Mouse (Mus musculus) layer of hippocampus, adult 2 months (tissue): ENCODE measurements at regions not wholly inside any gene's neighbourhood (a gene's known extent, or its start where the extent isn't known, plus 50 kb on each side); places are given as distances from the start of the nearest gene placed in this dataset.

ENCODE experiments used
- DNase-seq, 2 experiments: peaks; one replicate each; pipeline ENCODE4 v3.0.0; 2022; ENCODE audit warnings: low spot score in 2 of 2
- H3K27ac ChIP-seq: fragments of 200-600 bp; 2 replicates; pipeline ENCODE4 v1.8.1; 2022
- H3K4me3 ChIP-seq: fragments of 200-600 bp; 2 replicates; pipeline ENCODE4 v1.8.1; 2022; ENCODE audit warnings: mild to moderate bottlenecking
- CTCF ChIP-seq: fragments of 200-600 bp; conservative IDR thresholded peaks from 2 replicates; pipeline ENCODE4 v1.8.1; 2022; ENCODE audit warnings: antibody characterized with exemption, mild to moderate bottlenecking, moderate library complexity

DNA sequence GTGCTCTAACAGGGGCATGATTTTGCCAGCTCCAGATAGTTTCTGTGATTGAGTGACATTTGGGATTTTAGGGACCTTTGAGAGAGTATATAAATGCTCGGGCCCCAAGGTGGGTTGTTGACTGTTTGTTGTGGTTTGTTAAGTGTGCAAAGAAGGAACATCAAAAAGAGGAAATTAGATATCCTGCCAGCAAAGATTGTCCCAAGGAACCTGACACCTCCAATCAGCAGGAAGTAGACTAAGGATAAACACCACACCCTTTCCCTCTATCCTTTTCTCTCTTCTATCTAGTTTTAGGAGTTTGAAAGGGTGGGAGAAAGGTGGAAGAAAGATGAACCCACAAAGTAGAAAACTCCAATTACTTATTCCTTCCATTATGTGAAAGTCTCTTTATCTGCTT is 103.9 kb upstream of the P2ry1 start:
- Histone ChIP-seq H3K4me3 (no peak overlapping the region), H3K27ac (no peak overlapping the region)
- no peak for TF ChIP-seq CTCF
- DNase-seq: no peak

DNA sequence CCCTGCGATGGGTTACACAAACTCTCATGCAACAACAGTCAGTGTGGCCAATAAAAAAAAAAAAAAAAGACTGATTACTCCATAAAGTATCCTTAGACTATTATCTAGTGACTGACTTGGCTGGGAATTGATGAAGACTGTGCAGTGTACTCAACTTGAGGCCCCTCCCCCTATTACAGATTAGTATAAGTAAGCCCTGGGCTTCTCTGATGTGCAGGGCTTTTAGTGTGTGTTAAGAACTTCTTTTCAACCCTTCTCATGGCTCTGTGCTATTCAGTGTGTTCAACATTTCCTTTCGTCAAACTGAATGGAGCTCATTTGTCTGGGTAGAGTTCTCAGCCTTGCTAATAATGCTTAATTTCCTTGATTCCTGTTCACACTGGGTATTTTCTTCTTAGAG is 101.0 kb upstream of the P2ry1 start:
- H3K27ac ChIP-seq: no peak overlapping the region
- DNase-seq: no peak
- TF ChIP-seq CTCF: no peak
- no peak overlapping the region for H3K4me3 ChIP-seq

DNA sequence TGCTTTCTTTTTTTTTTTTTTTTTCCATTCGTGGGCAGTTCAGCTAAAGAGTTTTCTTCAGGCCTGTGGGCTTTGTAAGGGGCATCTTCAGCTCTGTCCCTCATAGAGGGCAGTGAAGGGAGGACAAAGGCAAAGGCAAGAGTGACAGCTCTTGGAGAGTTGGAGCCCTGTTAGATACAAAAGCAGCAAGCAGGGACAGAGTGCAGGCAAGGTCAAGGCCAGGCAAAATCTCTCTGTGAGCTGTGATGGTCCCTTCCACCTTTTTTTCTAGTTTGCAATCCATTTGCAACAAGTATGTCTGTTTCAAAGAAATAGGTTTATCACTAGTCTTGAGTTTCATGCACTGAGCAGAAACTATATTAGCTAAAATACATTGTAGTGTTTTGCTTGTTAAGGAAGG is 86.2 kb upstream of the P2ry1 start:
- TF ChIP-seq CTCF: no peak
- H3K4me3 ChIP-seq: no peak overlapping the region
- DNase-seq: no peak
- H3K27ac ChIP-seq: no peak overlapping the region

DNA sequence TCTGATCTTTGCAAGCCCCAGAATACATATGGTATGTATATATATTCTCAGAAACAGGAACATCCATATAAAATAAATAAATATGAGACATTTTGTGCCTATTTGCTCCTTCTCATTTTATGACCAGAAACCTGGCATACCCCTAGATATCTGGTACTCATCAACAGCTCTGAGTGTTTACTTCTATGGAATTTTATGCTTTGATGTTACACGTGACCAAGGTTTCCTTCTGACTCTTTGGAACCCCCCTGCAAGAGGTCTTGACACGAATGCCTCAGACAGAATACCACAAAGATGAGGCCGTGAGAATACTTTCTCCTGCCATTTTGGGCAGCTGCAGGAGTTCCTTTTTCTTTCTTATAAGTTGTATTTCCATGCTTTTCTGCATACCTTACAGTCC is 85.3 kb upstream of the P2ry1 start:
- Histone ChIP-seq H3K4me3 (no peak overlapping the region), H3K27ac (no peak overlapping the region)
- no peak for DNase-seq
- no peak for TF ChIP-seq CTCF

DNA sequence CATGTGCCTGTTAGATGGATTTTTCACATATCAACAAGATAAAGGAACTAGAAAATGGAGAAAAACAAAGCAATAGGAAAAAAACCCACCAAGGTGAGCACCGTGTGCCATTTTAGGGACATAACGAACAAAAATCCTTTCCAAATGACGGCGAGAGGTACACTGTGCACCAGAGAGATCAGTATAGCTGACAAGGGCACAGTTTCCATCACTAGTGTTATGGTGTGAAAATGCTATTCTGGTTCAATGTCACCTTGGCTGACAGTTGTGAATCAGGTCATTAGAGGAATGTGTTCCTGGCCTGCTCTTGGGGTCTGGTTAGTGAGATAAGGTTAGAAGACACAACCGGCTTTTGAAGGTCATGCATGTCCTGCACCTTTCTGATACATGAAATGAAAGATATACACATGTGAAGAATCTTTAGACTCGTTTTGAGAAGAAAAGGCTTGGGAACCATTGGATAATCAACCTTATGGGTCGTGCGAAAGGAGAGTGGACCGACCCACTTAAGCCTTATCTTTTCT is 76.5 kb upstream of the P2ry1 start:
- H3K27ac ChIP-seq: no peak overlapping the region
- no peak for TF ChIP-seq CTCF
- no peak for DNase-seq
- no peak overlapping the region for H3K4me3 ChIP-seq

DNA sequence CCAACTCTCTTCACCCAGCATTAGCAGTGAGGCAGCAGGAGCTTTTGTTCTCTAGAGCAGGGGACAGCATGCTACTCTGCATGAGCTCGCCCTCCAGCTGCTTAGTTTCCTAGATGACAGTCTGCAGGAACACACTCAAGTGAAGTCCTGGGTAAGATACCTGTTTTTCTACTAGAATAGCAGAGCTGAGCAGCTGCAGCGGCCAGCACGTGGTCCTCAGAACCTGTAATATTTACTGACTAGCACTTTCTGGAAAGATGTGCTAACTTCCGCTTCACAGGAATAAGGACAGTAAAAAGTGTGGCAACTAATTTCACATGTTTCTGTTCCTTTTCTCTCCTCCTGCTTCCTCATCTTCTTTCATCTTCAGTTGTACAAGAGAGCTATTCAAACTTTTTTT is 73.7 kb upstream of the P2ry1 start:
- DNase-seq: no peak
- no peak for TF ChIP-seq CTCF
- no peak overlapping the region for H3K27ac ChIP-seq
- H3K4me3 ChIP-seq: no peak overlapping the region

DNA sequence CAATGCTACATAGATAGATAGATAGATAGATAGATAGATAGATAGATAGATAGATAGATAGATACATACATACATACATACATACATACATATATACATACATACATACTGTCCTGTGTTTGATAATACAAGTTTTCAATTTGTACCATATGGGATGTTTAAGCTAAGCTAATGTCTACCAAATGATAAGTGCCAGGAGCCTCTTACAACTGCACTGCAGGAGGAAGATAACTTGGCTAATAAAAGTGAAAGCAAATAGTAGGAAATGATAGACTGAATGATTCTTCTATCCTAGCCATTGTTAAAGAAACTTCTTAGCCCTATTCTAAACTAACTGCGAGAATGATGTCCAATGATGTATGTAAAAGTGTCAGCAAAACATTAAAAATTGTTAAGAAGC is 68.1 kb upstream of the P2ry1 start:
- TF ChIP-seq CTCF: no peak
- Histone ChIP-seq H3K4me3 (no peak overlapping the region), H3K27ac (no peak overlapping the region)
- DNase-seq: no peak

DNA sequence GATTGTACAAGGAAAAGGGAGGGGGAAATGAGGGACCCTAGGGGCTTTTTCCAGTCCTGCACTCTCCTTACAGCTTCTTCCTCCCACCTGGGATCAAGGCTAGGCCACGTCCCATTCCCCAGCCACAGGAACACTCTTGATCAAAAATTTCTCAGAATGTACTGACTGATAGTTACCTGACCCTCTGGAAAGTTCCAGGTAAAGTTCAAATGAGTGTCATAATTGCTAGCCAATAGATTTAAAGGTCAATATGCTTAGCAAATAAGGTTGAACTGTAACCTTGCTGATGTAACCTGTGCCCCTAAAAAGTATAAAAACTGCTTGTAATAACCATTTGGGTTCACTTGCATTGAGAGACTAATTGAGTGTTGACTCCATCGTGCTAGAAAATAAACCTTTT is 61.1 kb upstream of the P2ry1 start:
- H3K4me3 ChIP-seq: no peak overlapping the region
- no peak for TF ChIP-seq CTCF
- H3K27ac ChIP-seq: no peak overlapping the region
- DNase-seq: no peak

DNA sequence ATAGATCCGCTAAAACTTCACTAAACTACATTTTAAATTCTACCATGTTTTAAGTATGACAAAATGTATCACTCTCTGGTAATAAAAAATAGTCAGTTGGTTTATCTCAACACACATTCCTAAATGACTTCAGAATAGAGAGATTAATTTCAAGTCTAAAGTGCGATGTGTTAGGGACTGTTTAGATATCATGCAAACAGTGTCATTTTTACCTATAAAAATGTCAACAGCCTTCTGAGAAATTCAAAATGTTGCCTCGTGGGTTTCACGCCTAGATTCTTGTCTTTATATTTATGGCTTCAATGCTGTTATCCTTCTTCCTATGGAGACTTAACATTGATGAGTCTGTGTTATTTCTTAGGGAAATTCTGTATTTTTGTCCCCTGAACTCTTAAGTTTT is 53.7 kb upstream of the P2ry1 start:
- no peak overlapping the region for H3K4me3 ChIP-seq
- TF ChIP-seq CTCF: no peak
- no peak overlapping the region for H3K27ac ChIP-seq
- no peak for DNase-seq
